Mouse (Mus musculus) heart, postnatal 0 days (tissue): Measurements from ENCODE around the gene Unc80. TPM values are rescaled to one million over a fixed set of nuclear protein-coding genes. Genes with fewer than 3 reads are reported as not detected.

Experiments used
- ATAC-seq: fragments of 200-750 bp; cut with Nextera tagmentation; 2 replicates; pipeline ENCODE4 v1.8.0; 2017; ENCODE audit warnings: low read depth, moderate number of reproducible peaks, moderate library complexity; ENCODE audit not compliant: insufficient read depth
- DNase-seq: peaks from one replicate; pipeline ENCODE4 v3.0.0-alpha.2; 2016; ENCODE audit warnings: low spot score
- H3K27ac ChIP-seq: fragments of 300-500 bp; sonication (generic); 2 replicates; pipeline ENCODE4 v1.5.1; 2014; ENCODE audit warnings: low read depth, mild to moderate bottlenecking
- H3K27me3 ChIP-seq: fragments of 300-500 bp; sonication (generic); 2 replicates; pipeline ENCODE4 v1.6.1; 2014; ENCODE audit warnings: low read length, mixed read lengths; ENCODE audit not compliant: control insufficient read depth, insufficient read depth
- H3K36me3 ChIP-seq: fragments of 300-500 bp; sonication (generic); replicated peaks from 2 replicates; pipeline ENCODE4 v1.6.1; 2014; ENCODE audit warnings: low read length, mixed read lengths; ENCODE audit not compliant: control insufficient read depth, insufficient read depth
- H3K4me1 ChIP-seq: fragments of 300-500 bp; sonication (generic); 2 replicates; pipeline ENCODE4 v1.6.1; 2014; ENCODE audit warnings: antibody characterized with exemption; ENCODE audit not compliant: control insufficient read depth, insufficient read depth
- H3K4me2 ChIP-seq: fragments of 300-500 bp; sonication (generic); 2 replicates; pipeline ENCODE4 v1.6.1; 2014; ENCODE audit warnings: low read depth, mild to moderate bottlenecking, low read length, moderate library complexity
- H3K4me3 ChIP-seq: fragments of 300-500 bp; sonication (generic); 2 replicates; pipeline ENCODE4 v1.5.1; 2014; ENCODE audit warnings: low read depth, low read length
- H3K9ac ChIP-seq: fragments of 300-500 bp; sonication (generic); replicated peaks from 2 replicates; pipeline ENCODE4 v1.6.1; 2014; ENCODE audit warnings: low read depth, low read length, mixed read lengths
- H3K9me3 ChIP-seq: fragments of 300-500 bp; sonication (generic); replicated peaks from 2 replicates; pipeline ENCODE4 v1.6.1; 2016; ENCODE audit warnings: low read length; ENCODE audit not compliant: control insufficient read depth
- CTCF ChIP-seq: IDR thresholded peaks from 2 replicates; pipeline ENCODE4 v1.5.1; 2016; ENCODE audit warnings: antibody characterized with exemption, control low read depth, low read depth
- EP300 ChIP-seq: IDR thresholded peaks from 2 replicates; pipeline ENCODE4 v1.6.1; 2016; ENCODE audit warnings: antibody characterized with exemption, low read depth
- WGBS: fragments of 180-500 bp; shearing (Covaris S2); extraction: QIAGEN DNeasy Blood & Tissue Kit; methylation state at CpG from one replicate; pipeline ENCODE4 v1.1.7; 2014; 5-methylcytosine and 5-hydroxymethylcytosine counted together
- polyA plus RNA-seq: library from polyadenylated mRNA; unstranded; fragments of >200 nt; fragmentation: Nextera tagmentation; extraction: Ambion mirVana; gene quantifications from 2 replicates; pipeline ENCODE4 v1.2.1, GENCODE M21; 2015
- total RNA-seq: library from RNA; depleted of rRNA; stranded (reverse); fragments of >200 nt; gene quantifications from 2 replicates; pipeline ENCODE4 v1.2.3, GENCODE M21; 2014; ENCODE audit warnings: low replicate concordance; rRNA removed

Gene Unc80
- total RNA-seq = 0.04 TPM in 1 of 2 replicates, not detected in the other
- polyA plus RNA-seq = 0.04 TPM in 2 replicates

DNA sequence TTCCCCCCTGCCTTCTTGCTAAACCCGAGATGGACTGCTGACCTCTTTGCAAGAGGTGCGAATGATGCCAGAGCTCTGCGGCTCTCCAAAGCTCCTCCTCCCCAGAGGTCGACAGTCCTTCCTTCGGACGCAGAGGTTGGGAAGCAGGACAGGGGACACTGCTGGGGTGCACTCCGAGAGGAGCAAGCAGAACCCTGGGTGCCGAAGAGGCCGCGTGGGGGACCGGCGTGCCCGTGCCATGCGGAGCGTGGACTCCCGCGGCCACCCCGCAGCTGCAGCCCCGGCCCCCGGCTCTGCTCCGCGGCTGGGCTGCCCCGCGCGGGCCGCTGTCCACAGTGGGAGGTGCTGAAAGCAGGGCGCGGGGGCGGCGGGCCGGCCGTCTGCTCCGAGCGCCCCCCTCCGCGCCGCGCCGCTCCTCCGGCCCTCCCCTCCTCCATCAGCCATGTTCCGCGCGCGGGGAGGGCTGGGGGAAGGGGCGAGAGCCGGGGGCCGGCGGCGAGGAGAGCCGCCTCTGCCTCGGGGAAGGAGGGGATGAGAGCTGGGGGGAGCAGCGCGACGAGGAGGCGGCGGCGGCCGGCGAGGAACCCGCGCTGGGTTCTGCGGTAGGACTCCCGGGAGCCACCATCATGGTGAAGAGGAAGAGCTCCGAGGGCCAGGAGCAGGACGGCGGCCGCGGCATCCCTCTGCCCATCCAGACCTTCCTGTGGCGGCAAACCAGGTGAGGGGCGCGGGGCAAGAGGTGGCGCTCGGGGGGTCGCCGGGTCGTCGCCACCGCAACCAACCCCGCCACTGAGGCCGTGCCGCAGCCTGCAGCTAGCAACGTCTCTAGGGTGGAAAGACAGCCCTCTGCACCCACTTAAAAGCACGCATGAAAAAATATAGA, at the start of gene Unc80:
TSS of gene Unc80 (plus strand) at position 547 of the 883 bp plus-strand sequence.
- peaks cover 17% of the 10 kb centered on the region for H3K27me3 ChIP-seq
- peak within 1 kb of the TSS; percentile 46 for H3K4me3 ChIP-seq
- no peak for TF ChIP-seq CTCF
- no peak for TF ChIP-seq EP300
- DNase-seq (peak; percentile 33), ATAC-seq (peak; percentile 89)
- no peaks in the 10 kb centered on the region for H3K36me3 ChIP-seq
- no peak within 1 kb of the TSS for H3K9ac ChIP-seq
- under 1% methylated on average over 58 of the region's 83 CpGs for WGBS
- peak within 1 kb of the TSS; percentile 68 for H3K4me2 ChIP-seq
- no peak within 1 kb of the TSS for H3K27ac ChIP-seq
- H3K4me1 ChIP-seq = 0 out of 2 replicates have a peak, but pooled peaks cover 4% of the 10 kb centered on the region
- H3K9me3 ChIP-seq = no peaks in the 10 kb centered on the region; the same call in 1 of the 2 replicates

- no peaks in the 10 kb centered on the region for H3K36me3 ChIP-seq
- H3K27ac ChIP-seq = no peak overlapping the region
- no peak for DNase-seq
- H3K27me3 ChIP-seq = no peaks in the 10 kb centered on the region
- no peaks in the 10 kb centered on the region for H3K9me3 ChIP-seq
- H3K4me3 ChIP-seq = no peak overlapping the region
- no peaks in the 10 kb centered on the region for H3K4me1 ChIP-seq
- H3K9ac ChIP-seq = no peak overlapping the region
- TF ChIP-seq EP300 (no peak), CTCF (no peak)
- WGBS = 84% methylated on average over 5 of the region's 5 CpGs
- H3K4me2 ChIP-seq = no peak overlapping the region
- no peak for ATAC-seq
These were observed 42.1 kb upstream of the Unc80 start for GRCm38 (mm10) chr1:66426073-66426472.

GRCm38 (mm10) chr1:66430962-66431361, 37.2 kb upstream of the Unc80 start:
- no peak for DNase-seq
- Histone ChIP-seq H3K4me2 (no peak overlapping the region), H3K36me3 (no peaks in the 10 kb centered on the region), H3K4me1 (no peaks in the 10 kb centered on the region), H3K27me3 (no peaks in the 10 kb centered on the region), H3K9me3 (no peaks in the 10 kb centered on the region), H3K9ac (no peak overlapping the region), H3K4me3 (no peak overlapping the region), H3K27ac (no peak overlapping the region)
- no peak for ATAC-seq
- TF ChIP-seq CTCF (no peak), EP300 (no peak)

- H3K9ac ChIP-seq = no peak overlapping the region
- no peaks in the 10 kb centered on the region for H3K9me3 ChIP-seq
- H3K4me1 ChIP-seq = no peaks in the 10 kb centered on the region
- H3K4me3 ChIP-seq = no peak overlapping the region
- H3K27ac ChIP-seq = no peak overlapping the region
- no peaks in the 10 kb centered on the region for H3K36me3 ChIP-seq
- ATAC-seq (no peak), DNase-seq (no peak)
- WGBS = 78% methylated on average over 6 of the region's 6 CpGs
- H3K27me3 ChIP-seq = no peaks in the 10 kb centered on the region
- no peak overlapping the region for H3K4me2 ChIP-seq
- no peak for TF ChIP-seq CTCF
- no peak for TF ChIP-seq EP300
These were observed 36.7 kb upstream of the Unc80 start for GRCm38 (mm10) chr1:66431472-66431871.

GRCm38 (mm10) chr1:66438069-66438468, 30.1 kb upstream of the Unc80 start:
- Histone ChIP-seq H3K36me3 (no peaks in the 10 kb centered on the region), H3K9me3 (no peaks in the 10 kb centered on the region), H3K4me3 (no peak overlapping the region), H3K9ac (no peak overlapping the region), H3K4me1 (no peaks in the 10 kb centered on the region), H3K27me3 (no peaks in the 10 kb centered on the region), H3K4me2 (no peak overlapping the region), H3K27ac (no peak overlapping the region)
- DNase-seq = no peak
- TF ChIP-seq CTCF (no peak), EP300 (no peak)
- ATAC-seq = no peak
- 65% methylated on average over 2 of the region's 2 CpGs for WGBS

GRCm38 (mm10) chr1:66442922-66443321, 25.2 kb upstream of the Unc80 start:
- H3K4me2 ChIP-seq = no peak overlapping the region
- no peak for ATAC-seq
- no peak overlapping the region for H3K4me3 ChIP-seq
- no peaks in the 10 kb centered on the region for H3K36me3 ChIP-seq
- H3K27ac ChIP-seq = no peak overlapping the region
- no peak for TF ChIP-seq CTCF
- TF ChIP-seq EP300 = no peak
- no peaks in the 10 kb centered on the region for H3K9me3 ChIP-seq
- DNase-seq = no peak
- H3K9ac ChIP-seq = no peak overlapping the region
- 87% methylated on average over 2 of the region's 2 CpGs for WGBS
- no peaks in the 10 kb centered on the region for H3K27me3 ChIP-seq
- no peaks in the 10 kb centered on the region for H3K4me1 ChIP-seq
